Mouse (Mus musculus) limb, embryonic 14.5 days (tissue): Measurements from ENCODE around the gene Sun2. TPM values are rescaled to one million over a fixed set of nuclear protein-coding genes. Genes with fewer than 3 reads are reported as not detected.

ENCODE experiments used
- ATAC-seq: fragments of 200-750 bp; cut with Nextera tagmentation; 2 replicates; pipeline ENCODE4 v1.8.0; 2017; ENCODE audit warnings: low read depth, moderate number of reproducible peaks, moderate TSS enrichment; ENCODE audit not compliant: low FRiP score
- DNase-seq: peaks from one replicate; pipeline ENCODE4 v3.0.0-alpha.2; 2015; ENCODE audit warnings: low spot score
- H3K27ac ChIP-seq: fragments of 300-500 bp; sonication (generic); replicated peaks from 2 replicates; pipeline ENCODE4 v1.5.1; 2014; ENCODE audit warnings: low read depth, mild to moderate bottlenecking, low read length, moderate library complexity, mixed read lengths
- H3K27me3 ChIP-seq: fragments of 300-500 bp; sonication (generic); 2 replicates; pipeline ENCODE4 v1.6.1; 2014; ENCODE audit warnings: low read length, mixed read lengths; ENCODE audit not compliant: control insufficient read depth, insufficient read depth
- H3K36me3 ChIP-seq: fragments of 300-500 bp; sonication (generic); 2 replicates; pipeline ENCODE4 v1.6.1; 2014; ENCODE audit warnings: mild to moderate bottlenecking, low read length, moderate library complexity, mixed read lengths; ENCODE audit not compliant: control insufficient read depth, insufficient read depth
- H3K4me1 ChIP-seq: fragments of 300-500 bp; sonication (generic); 2 replicates; pipeline ENCODE4 v1.6.1; 2014; ENCODE audit warnings: antibody characterized with exemption, low read length, mixed read lengths; ENCODE audit not compliant: control insufficient read depth, insufficient read depth
- H3K4me2 ChIP-seq: fragments of 300-500 bp; sonication (generic); replicated peaks from 2 replicates; pipeline ENCODE4 v1.6.1; 2014; ENCODE audit warnings: low read depth, mild to moderate bottlenecking, low read length, moderate library complexity; ENCODE audit not compliant: severe bottlenecking
- H3K4me3 ChIP-seq: fragments of 300-500 bp; sonication (generic); replicated peaks from 2 replicates; pipeline ENCODE4 v1.5.1; 2014; ENCODE audit warnings: low read length
- H3K9ac ChIP-seq: fragments of 300-500 bp; sonication (generic); 2 replicates; pipeline ENCODE4 v1.6.1; 2014; ENCODE audit warnings: mild to moderate bottlenecking, low read depth, low read length, moderate library complexity; ENCODE audit not compliant: severe bottlenecking
- H3K9me3 ChIP-seq: fragments of 300-500 bp; sonication (generic); 2 replicates; pipeline ENCODE4 v1.6.1; 2016; ENCODE audit warnings: low read length; ENCODE audit not compliant: control insufficient read depth
- POLR2A ChIP-seq: fragments of 200-500 bp; IDR thresholded peaks from 2 replicates; pipeline ENCODE4 v1.8.0; 2012; ENCODE audit warnings: inconsistent platforms, mild to moderate bottlenecking, moderate library complexity, borderline replicate concordance; ENCODE audit not compliant: insufficient read depth, insufficient read length; ENCODE audit errors: extremely low read depth
- WGBS: fragments of 180-500 bp; shearing (Covaris S2); extraction: QIAGEN DNeasy Blood & Tissue Kit; methylation state at CpG from one replicate; pipeline ENCODE4 v1.1.7; 2014; 5-methylcytosine and 5-hydroxymethylcytosine counted together
- polyA plus RNA-seq, 2 experiments: library from polyadenylated mRNA; depleted of rRNA in 1 of 2; stranded (reverse) in 1 of 2; unstranded in 1 of 2; fragments of >200 nt; fragmentation: Nextera tagmentation in 1 of 2; extraction: Ambion mirVana in 1 of 2; gene quantifications; 2 replicates each; pipeline versions ENCODE4 v1.2.1 to v1.2.3; 2012 to 2014

The Sun2 gene
- polyA plus RNA-seq, 2 experiments = 6.9 to 37.9 TPM

GRCm38 (mm10) chr15:79755176-79755575 is 12.8 kb upstream of the Sun2 start:
- WGBS = 83% methylated on average over 4 of the region's 4 CpGs
- Histone ChIP-seq H3K9ac (no peak overlapping the region), H3K36me3 (no peaks in the 10 kb centered on the region), H3K4me3 (no peak overlapping the region), H3K4me1 (no peaks in the 10 kb centered on the region), H3K27ac (no peak overlapping the region), H3K4me2 (no peak overlapping the region), H3K27me3 (no peaks in the 10 kb centered on the region), H3K9me3 (no peaks in the 10 kb centered on the region)
- no peak for TF ChIP-seq POLR2A
- DNase-seq = no peak
- ATAC-seq = no peak

- no peaks in the 10 kb centered on the region for H3K9me3 ChIP-seq
- no peak for ATAC-seq
- no peaks in the 10 kb centered on the region for H3K4me1 ChIP-seq
- H3K27ac ChIP-seq = no peak overlapping the region
- WGBS = 56% methylated on average over 4 of the region's 4 CpGs
- no peaks in the 10 kb centered on the region for H3K36me3 ChIP-seq
- no peak for TF ChIP-seq POLR2A
- H3K9ac ChIP-seq = no peak overlapping the region
- no peaks in the 10 kb centered on the region for H3K27me3 ChIP-seq
- no peak overlapping the region for H3K4me3 ChIP-seq
- DNase-seq = no peak
- H3K4me2 ChIP-seq = no peak overlapping the region
These were observed 11.5 kb upstream of the Sun2 start for GRCm38 (mm10) chr15:79753873-79754272.

- Histone ChIP-seq H3K27me3 (no peaks in the 10 kb centered on the region), H3K4me1 (no peaks in the 10 kb centered on the region), H3K27ac (no peak overlapping the region), H3K9ac (no peak overlapping the region), H3K36me3 (no peaks in the 10 kb centered on the region), H3K9me3 (no peaks in the 10 kb centered on the region), H3K4me3 (no peak overlapping the region), H3K4me2 (no peak overlapping the region)
- DNase-seq (no peak), ATAC-seq (no peak)
- 78% methylated on average over 3 of the region's 3 CpGs for WGBS
- no peak for TF ChIP-seq POLR2A
These were observed 11.1 kb upstream of the Sun2 start for GRCm38 (mm10) chr15:79753420-79753752.

GRCm38 (mm10) chr15:79752742-79753419 is 10.5 kb upstream of the Sun2 start:
- H3K4me1 ChIP-seq = no peaks in the 10 kb centered on the region
- WGBS = 27% methylated on average over 11 of the region's 11 CpGs
- no peak for TF ChIP-seq POLR2A
- H3K36me3 ChIP-seq = no peaks in the 10 kb centered on the region
- peak; percentile 59 for ATAC-seq
- no peaks in the 10 kb centered on the region for H3K9me3 ChIP-seq
- peak; percentile 56 for DNase-seq
- no peak overlapping the region for H3K4me2 ChIP-seq
- no peak overlapping the region for H3K4me3 ChIP-seq
- H3K9ac ChIP-seq = no peak overlapping the region
- no peaks in the 10 kb centered on the region for H3K27me3 ChIP-seq
- H3K27ac ChIP-seq = no peak overlapping the region

GRCm38 (mm10) chr15:79751772-79752171 is 9.4 kb upstream of the Sun2 start:
- no peaks in the 10 kb centered on the region for H3K36me3 ChIP-seq
- H3K4me2 ChIP-seq = no peak overlapping the region
- no peaks in the 10 kb centered on the region for H3K27me3 ChIP-seq
- no peak overlapping the region for H3K9ac ChIP-seq
- DNase-seq (no peak), ATAC-seq (no peak)
- WGBS = 77% methylated on average over 17 of the region's 17 CpGs
- no peak overlapping the region for H3K27ac ChIP-seq
- H3K9me3 ChIP-seq = no peaks in the 10 kb centered on the region
- no peaks in the 10 kb centered on the region for H3K4me1 ChIP-seq
- TF ChIP-seq POLR2A = no peak
- no peak overlapping the region for H3K4me3 ChIP-seq
